Mouse (Mus musculus) stomach, embryonic 15.5 days (tissue): ENCODE measurements around the gene Ampd2. TPM values are rescaled to one million over a fixed set of nuclear protein-coding genes. Genes with fewer than 3 reads are reported as not detected.
A peak's percentile ranks its signal among the peaks of the same experiment; 100 is the strongest.

Experiments used
- ATAC-seq: fragments of 200-750 bp; cut with Nextera tagmentation; 2 replicates; pipeline ENCODE4 v1.8.0; 2017; ENCODE audit warnings: low read depth, moderate number of reproducible peaks, moderate TSS enrichment; ENCODE audit not compliant: insufficient read depth, low FRiP score
- H3K27ac ChIP-seq: fragments of 300-500 bp; sonication (generic); 2 replicates; pipeline ENCODE4 v1.5.1; 2015; ENCODE audit warnings: mild to moderate bottlenecking, inconsistent platforms
- H3K27me3 ChIP-seq: fragments of 300-500 bp; sonication (generic); replicated peaks from 2 replicates; pipeline ENCODE4 v1.6.1; 2015; ENCODE audit warnings: inconsistent platforms
- H3K36me3 ChIP-seq: fragments of 300-500 bp; sonication (generic); 2 replicates; pipeline ENCODE4 v1.6.1; 2015; ENCODE audit warnings: inconsistent platforms
- H3K4me1 ChIP-seq: fragments of 300-500 bp; sonication (generic); 2 replicates; pipeline ENCODE4 v1.6.1; 2015; ENCODE audit warnings: inconsistent platforms
- H3K4me2 ChIP-seq: fragments of 300-500 bp; sonication (generic); 2 replicates; pipeline ENCODE4 v1.6.1; 2015; ENCODE audit warnings: mild to moderate bottlenecking, inconsistent platforms
- H3K4me3 ChIP-seq: fragments of 300-500 bp; sonication (generic); replicated peaks from 2 replicates; pipeline ENCODE4 v1.5.1; 2015; ENCODE audit warnings: inconsistent platforms
- H3K9ac ChIP-seq: fragments of 300-500 bp; sonication (generic); 2 replicates; pipeline ENCODE4 v1.6.1; 2015; ENCODE audit warnings: inconsistent platforms
- H3K9me3 ChIP-seq: fragments of 300-500 bp; sonication (generic); 2 replicates; pipeline ENCODE4 v1.6.1; 2016; ENCODE audit warnings: inconsistent platforms
- WGBS: fragments of 180-500 bp; shearing (Covaris S2); methylation state at CpG from one replicate; pipeline ENCODE4 v1.1.7; 2015; 5-methylcytosine and 5-hydroxymethylcytosine counted together
- polyA plus RNA-seq: library from polyadenylated mRNA; unstranded; fragments of >200 nt; fragmentation: Nextera tagmentation; extraction: Ambion mirVana; gene quantifications from 2 replicates; pipeline ENCODE4 v1.2.1, GENCODE M21; 2015

Ampd2 gene
- polyA plus RNA-seq, 1 experiment from 2014 or later, result 49.0 TPM

GRCm38 (mm10) chr3:108094976-108095760 is 8.7 kb upstream of the Ampd2 start:
- ATAC-seq, result no peak
- H3K4me1 ChIP-seq, result no peaks in the 10 kb centered on the region; the same call in 1 of the 2 replicates
- 90% methylated on average over 12 of the region's 12 CpGs for WGBS

GRCm38 (mm10) chr3:108094146-108094545 is 7.7 kb upstream of the Ampd2 start:
- H3K9me3 ChIP-seq, result no peaks in the 10 kb centered on the region
- no peak overlapping the region for H3K4me3 ChIP-seq
- WGBS, result 80% methylated on average over 1 of the region's 1 CpGs
- no peak overlapping the region for H3K9ac ChIP-seq
- no peak overlapping the region for H3K4me2 ChIP-seq
- no peaks in the 10 kb centered on the region for H3K36me3 ChIP-seq
- no peak overlapping the region for H3K27ac ChIP-seq
- ATAC-seq, result no peak
- H3K27me3 ChIP-seq, result no peaks in the 10 kb centered on the region
- peaks cover 3% of the 10 kb centered on the region; the same call in 1 of the 2 replicates for H3K4me1 ChIP-seq

More at GRCm38 (mm10) chr3:108094976-108095760, 8.7 kb upstream of the Ampd2 start:
- Histone ChIP-seq H3K4me3 (no peak overlapping the region), H3K36me3 (no peaks in the 10 kb centered on the region), H3K9ac (no peak overlapping the region), H3K4me2 (no peak overlapping the region), H3K27ac (no peak overlapping the region), H3K27me3 (no peaks in the 10 kb centered on the region), H3K9me3 (no peaks in the 10 kb centered on the region)

- 69% methylated on average over 6 of the region's 6 CpGs for WGBS
- Histone ChIP-seq H3K4me3 (no peak overlapping the region), H3K27me3 (no peaks in the 10 kb centered on the region), H3K9ac (no peak overlapping the region), H3K36me3 (no peaks in the 10 kb centered on the region), H3K4me1 (peaks cover 10% of the 10 kb centered on the region; the same call in 1 of the 2 replicates), H3K4me2 (no peak overlapping the region), H3K9me3 (no peaks in the 10 kb centered on the region), H3K27ac (no peak overlapping the region)
- no peak for ATAC-seq
Observed at GRCm38 (mm10) chr3:108093306-108093705, 6.9 kb upstream of the Ampd2 start.

- Histone ChIP-seq H3K27ac (no peak within 1 kb of the TSS), H3K4me1 (peaks cover 10% of the 10 kb centered on the region; the same call in 1 of the 2 replicates), H3K36me3 (no peaks in the 10 kb centered on the region), H3K27me3 (no peaks in the 10 kb centered on the region), H3K9me3 (no peaks in the 10 kb centered on the region), H3K9ac (no peak within 1 kb of the TSS), H3K4me3 (no peak within 1 kb of the TSS), H3K4me2 (no peak within 1 kb of the TSS)
- 80% methylated on average over 15 of the region's 15 CpGs for WGBS
- no peak for ATAC-seq
Observed at GRCm38 (mm10) chr3:108092536-108093115, 6.2 kb upstream of the Ampd2 start, which contains the start of gene Gnat2. Gene Gnat2 (plus strand): TSS chr3:108092789.

GRCm38 (mm10) chr3:108092030-108092429 is 5.6 kb upstream of the Ampd2 start:
- Histone ChIP-seq H3K27me3 (no peaks in the 10 kb centered on the region), H3K4me3 (no peak overlapping the region), H3K27ac (no peak overlapping the region), H3K4me2 (no peak overlapping the region), H3K36me3 (no peaks in the 10 kb centered on the region), H3K9me3 (no peaks in the 10 kb centered on the region), H3K4me1 (peaks cover 10% of the 10 kb centered on the region; the same call in 1 of the 2 replicates), H3K9ac (no peak overlapping the region)
- ATAC-seq, result no peak
- 71% methylated on average over 6 of the region's 6 CpGs for WGBS

- H3K36me3 ChIP-seq, result no peaks in the 10 kb centered on the region
- H3K4me1 ChIP-seq, result peaks cover 10% of the 10 kb centered on the region
- ATAC-seq, result no peak
- no peaks in the 10 kb centered on the region for H3K27me3 ChIP-seq
- H3K9me3 ChIP-seq, result no peaks in the 10 kb centered on the region
- no peak overlapping the region for H3K4me2 ChIP-seq
- no peak overlapping the region for H3K4me3 ChIP-seq
- peak overlapping the region; percentile 17; the same call in 1 of the 2 replicates for H3K27ac ChIP-seq
- H3K9ac ChIP-seq, result no peak overlapping the region
- WGBS, result 75% methylated on average over 2 of the region's 2 CpGs
Observed at GRCm38 (mm10) chr3:108090561-108090960, 4.1 kb upstream of the Ampd2 start.

GRCm38 (mm10) chr3:108089916-108090315 is 3.5 kb upstream of the Ampd2 start:
- WGBS, result 36% methylated on average over 2 of the region's 2 CpGs
- Histone ChIP-seq H3K27me3 (no peaks in the 10 kb centered on the region), H3K36me3 (no peaks in the 10 kb centered on the region), H3K9me3 (no peaks in the 10 kb centered on the region), H3K9ac (no peak overlapping the region), H3K4me3 (no peak overlapping the region), H3K4me1 (peaks cover 10% of the 10 kb centered on the region), H3K4me2 (no peak overlapping the region), H3K27ac (peak overlapping the region; percentile 55; the same call in 1 of the 2 replicates)
- ATAC-seq, result no peak

- WGBS, result 36% methylated on average over 5 of the region's 5 CpGs
- H3K27me3 ChIP-seq, result no peaks in the 10 kb centered on the region
- no peak overlapping the region for H3K4me3 ChIP-seq
- ATAC-seq, result no peak
- H3K4me1 ChIP-seq, result peaks cover 19% of the 10 kb centered on the region
- 0 out of 2 replicates have a peak overlapping the region, but pooled peaks have one; percentile 19 for H3K27ac ChIP-seq
- no peak overlapping the region for H3K4me2 ChIP-seq
- H3K9me3 ChIP-seq, result no peaks in the 10 kb centered on the region
- H3K9ac ChIP-seq, result no peak overlapping the region
- H3K36me3 ChIP-seq, result no peaks in the 10 kb centered on the region
Observed at GRCm38 (mm10) chr3:108088842-108089380, 2.5 kb upstream of the Ampd2 start.

GRCm38 (mm10) chr3:108087329-108087728 is 878 bp upstream of the Ampd2 start:
- H3K9ac ChIP-seq, result no peak overlapping the region
- peaks cover 34% of the 10 kb centered on the region for H3K4me1 ChIP-seq
- H3K27me3 ChIP-seq, result no peaks in the 10 kb centered on the region
- 0 out of 2 replicates have a peak overlapping the region, but pooled peaks have one; percentile 96 for H3K27ac ChIP-seq
- 75% methylated on average over 3 of the region's 3 CpGs for WGBS
- no peak for ATAC-seq
- no peaks in the 10 kb centered on the region for H3K36me3 ChIP-seq
- no peak overlapping the region for H3K4me3 ChIP-seq
- peak overlapping the region; percentile 95; the same call in 1 of the 2 replicates for H3K4me2 ChIP-seq
- no peaks in the 10 kb centered on the region for H3K9me3 ChIP-seq

GRCm38 (mm10) chr3:108085721-108086469 is 556 bp downstream of the Ampd2 start:
- peak overlapping the region; percentile 35 for H3K9ac ChIP-seq
- WGBS, result under 1% methylated on average over 31 of the region's 31 CpGs
- peaks cover 43% of the 10 kb centered on the region for H3K4me1 ChIP-seq
- peak overlapping the region; percentile 96 for H3K27ac ChIP-seq
- H3K4me2 ChIP-seq, result peak overlapping the region; percentile 95
- H3K27me3 ChIP-seq, result no peaks in the 10 kb centered on the region
- no peaks in the 10 kb centered on the region for H3K9me3 ChIP-seq
- ATAC-seq, result peak; percentile 75
- H3K36me3 ChIP-seq, result no peaks in the 10 kb centered on the region
- H3K4me3 ChIP-seq, result peak overlapping the region; percentile 60

GRCm38 (mm10) chr3:108085281-108085720 is 1.1 kb downstream of the Ampd2 start:
- no peaks in the 10 kb centered on the region for H3K36me3 ChIP-seq
- H3K27ac ChIP-seq, result peak overlapping the region; percentile 96
- peaks cover 43% of the 10 kb centered on the region for H3K4me1 ChIP-seq
- no peaks in the 10 kb centered on the region for H3K27me3 ChIP-seq
- peak overlapping the region; percentile 60 for H3K4me3 ChIP-seq
- under 1% methylated on average over 14 of the region's 14 CpGs for WGBS
- no peaks in the 10 kb centered on the region for H3K9me3 ChIP-seq
- peak overlapping the region; percentile 40; the same call in 1 of the 2 replicates for H3K9ac ChIP-seq
- H3K4me2 ChIP-seq, result peak overlapping the region; percentile 95
- ATAC-seq, result peak; percentile 81
